Mouse (Mus musculus) midbrain, embryonic 14.5 days (tissue): Measurements from ENCODE around the gene Mafg. TPM values are rescaled to one million over a fixed set of nuclear protein-coding genes. Genes with fewer than 3 reads are reported as not detected.

ENCODE experiments used
- ATAC-seq: fragments of 200-750 bp; cut with Nextera tagmentation; 2 replicates; pipeline ENCODE4 v1.8.0; 2017; ENCODE audit warnings: moderate number of reproducible peaks, moderate library complexity; ENCODE audit not compliant: low FRiP score, low TSS enrichment
- DNase-seq: peaks from one replicate; pipeline ENCODE4 v3.0.0-alpha.2; 2015
- H3K27ac ChIP-seq: fragments of 300-500 bp; sonication (generic); replicated peaks from 2 replicates; pipeline ENCODE4 v1.5.1; 2014; ENCODE audit warnings: mild to moderate bottlenecking, low read depth, low read length, moderate library complexity
- H3K27me3 ChIP-seq: fragments of 300-500 bp; sonication (generic); 2 replicates; pipeline ENCODE4 v1.6.1; 2014; ENCODE audit warnings: low read length, control low read depth, mixed read lengths; ENCODE audit not compliant: control insufficient read depth, insufficient read depth
- H3K36me3 ChIP-seq: fragments of 300-500 bp; sonication (generic); 2 replicates; pipeline ENCODE4 v1.6.1; 2014; ENCODE audit warnings: low read length, control low read depth; ENCODE audit not compliant: control insufficient read depth, insufficient read depth
- H3K4me1 ChIP-seq: fragments of 300-500 bp; sonication (generic); 2 replicates; pipeline ENCODE4 v1.6.1; 2014; ENCODE audit warnings: mild to moderate bottlenecking, antibody characterized with exemption, low read length, control low read depth; ENCODE audit not compliant: control insufficient read depth, insufficient read depth
- H3K4me2 ChIP-seq: fragments of 300-500 bp; sonication (generic); 2 replicates; pipeline ENCODE4 v1.6.1; 2014; ENCODE audit warnings: mild to moderate bottlenecking, low read length, moderate library complexity
- H3K4me3 ChIP-seq: fragments of 300-500 bp; sonication (generic); replicated peaks from 2 replicates; pipeline ENCODE4 v1.5.1; 2014; ENCODE audit warnings: low read depth, low read length
- H3K9ac ChIP-seq: fragments of 300-500 bp; sonication (generic); replicated peaks from 2 replicates; pipeline ENCODE4 v1.6.1; 2014; ENCODE audit warnings: mild to moderate bottlenecking, low read length, moderate library complexity
- H3K9me3 ChIP-seq: fragments of 300-500 bp; sonication (generic); 2 replicates; pipeline ENCODE4 v1.6.1; 2016; ENCODE audit warnings: low read length, control low read depth, mixed read lengths; ENCODE audit not compliant: control insufficient read depth
- WGBS: fragments of 180-500 bp; shearing (Covaris S2); extraction: QIAGEN DNeasy Blood & Tissue Kit; methylation state at CpG from one replicate; pipeline ENCODE4 v1.1.7; 2014; 5-methylcytosine and 5-hydroxymethylcytosine counted together
- microRNA-seq: library from miRNA; unstranded; fragments of <30 nt; microRNA quantifications from one replicate; pipeline ENCODE4, GENCODE M21; 2016
- polyA plus RNA-seq: library from polyadenylated mRNA; unstranded; fragments of >200 nt; fragmentation: Nextera tagmentation; extraction: Ambion mirVana; gene quantifications from 2 replicates; pipeline ENCODE4 v1.2.1, GENCODE M21; 2014

The Mafg gene
- polyA plus RNA-seq, 1 experiment from 2014 or later: 37.4 TPM

GRCm38 (mm10) chr11:120576365-120576981 is 56.9 kb downstream of the Mafg start:
- H3K27me3 ChIP-seq: no peaks in the 10 kb centered on the region
- WGBS: 88% methylated on average over 3 of the region's 3 CpGs
- no peaks in the 10 kb centered on the region for H3K9me3 ChIP-seq
- peaks cover 30% of the 10 kb centered on the region for H3K36me3 ChIP-seq
- ATAC-seq: no peak
- no peak overlapping the region for H3K4me2 ChIP-seq
- H3K4me1 ChIP-seq: peaks cover 20% of the 10 kb centered on the region
- no peak for DNase-seq
- H3K9ac ChIP-seq: no peak overlapping the region
- no peak overlapping the region for H3K27ac ChIP-seq
- H3K4me3 ChIP-seq: no peak overlapping the region

- H3K4me3 ChIP-seq: no peak overlapping the region
- H3K27me3 ChIP-seq: no peaks in the 10 kb centered on the region
- no peak overlapping the region for H3K4me2 ChIP-seq
- H3K9ac ChIP-seq: no peak overlapping the region
- no peak for DNase-seq
- no peaks in the 10 kb centered on the region for H3K9me3 ChIP-seq
- H3K27ac ChIP-seq: no peak overlapping the region
- peaks cover 35% of the 10 kb centered on the region for H3K36me3 ChIP-seq
- H3K4me1 ChIP-seq: peaks cover 25% of the 10 kb centered on the region
- ATAC-seq: no peak
These were observed 57.5 kb downstream of the Mafg start for GRCm38 (mm10) chr11:120575940-120576339.

Small RNAs within 50 kb of the gene (microRNA-seq; reads per million reads assigned to microRNA genes)
- gene Mir6936: 1.3 reads per million

Other genes with a start within 250 kb of the Mafg start
- 32.2 and 41.3 TPM in 2 replicates for gene Nploc4, start 195.9 kb downstream of the Mafg start, polyA plus RNA-seq
- gene Tspan10, start 191.0 kb downstream of the Mafg start, polyA plus RNA-seq: not detected in 2 replicates
- gene Pde6g, start 180.1 kb downstream of the Mafg start, polyA plus RNA-seq: 0.32 TPM in 1 of 2 replicates, not detected in the other
- gene Oxld1, start 175.5 kb downstream of the Mafg start, polyA plus RNA-seq: 11.2 and 12.5 TPM in 2 replicates
- gene Ccdc137, start 175.5 kb downstream of the Mafg start, polyA plus RNA-seq: 17.8 and 19.9 TPM in 2 replicates
- 48.8 and 56.9 TPM in 2 replicates for gene Arl16, start 166.0 kb downstream of the Mafg start, polyA plus RNA-seq
- gene Mrpl12, start 149.0 kb downstream of the Mafg start, polyA plus RNA-seq: 113 and 151 TPM in 2 replicates
- 23.6 and 28.4 TPM in 2 replicates for gene Slc25a10, start 141.8 kb downstream of the Mafg start, polyA plus RNA-seq
- gene Gcgr, start 102.9 kb downstream of the Mafg start, polyA plus RNA-seq: 0.18 and 0.21 TPM in 2 replicates
- gene Mcrip1, start 83.9 kb downstream of the Mafg start, polyA plus RNA-seq: 268 and 318 TPM in 2 replicates
- not detected in 2 replicates for gene Ppp1r27, start 82.5 kb downstream of the Mafg start, polyA plus RNA-seq
- gene P4hb, start 60.3 kb downstream of the Mafg start, polyA plus RNA-seq: 241 and 300 TPM in 2 replicates
- 353 and 438 TPM in 2 replicates for gene Arhgdia, start 52.0 kb downstream of the Mafg start, polyA plus RNA-seq
- 277 and 282 TPM in 2 replicates for gene Alyref, start 35.2 kb downstream of the Mafg start, polyA plus RNA-seq
- 210 and 266 TPM in 2 replicates for gene Anapc11, start 35.2 kb downstream of the Mafg start, polyA plus RNA-seq
- gene Npb, start 25.1 kb downstream of the Mafg start, polyA plus RNA-seq: 0.77 and 0.82 TPM in 2 replicates
- gene Pcyt2, start 15.7 kb downstream of the Mafg start, polyA plus RNA-seq: 148 and 181 TPM in 2 replicates
- 38.4 and 39.5 TPM in 2 replicates for gene Sirt7, start 8.4 kb downstream of the Mafg start, polyA plus RNA-seq
- gene Pycr1, start 10.2 kb upstream of the Mafg start, polyA plus RNA-seq: 17.0 and 18.5 TPM in 2 replicates
- gene Myadml2, start 14.6 kb upstream of the Mafg start, polyA plus RNA-seq: 0.51 and 1.5 TPM in 2 replicates
- gene Notum, start 27.6 kb upstream of the Mafg start, polyA plus RNA-seq: 0.59 and 1.3 TPM in 2 replicates
- gene Aspscr1, start 39.4 kb upstream of the Mafg start, polyA plus RNA-seq: 136 and 141 TPM in 2 replicates
- gene Cenpx, start 80.1 kb upstream of the Mafg start, polyA plus RNA-seq: 99.1 and 105 TPM in 2 replicates
- 50.4 and 72.1 TPM in 2 replicates for gene Lrrc45, start 80.3 kb upstream of the Mafg start, polyA plus RNA-seq
- 113 and 646 TPM in 2 replicates for gene Rac3, start 87.9 kb upstream of the Mafg start, polyA plus RNA-seq
- 6.0 and 8.6 TPM in 2 replicates for gene Dcxr, start 93.7 kb upstream of the Mafg start, polyA plus RNA-seq
- 0.51 TPM in 1 of 2 replicates, not detected in the other for gene Cbr2, start 98.5 kb upstream of the Mafg start, polyA plus RNA-seq
- 2.0 and 2.2 TPM in 2 replicates for gene Hmga1b, start 129.2 kb upstream of the Mafg start, polyA plus RNA-seq
- 83.9 and 102 TPM in 2 replicates for gene Rfng, start 150.6 kb upstream of the Mafg start, polyA plus RNA-seq
- 303 and 316 TPM in 2 replicates for gene Gps1, start 150.7 kb upstream of the Mafg start, polyA plus RNA-seq
- gene Dus1l, start 162.8 kb upstream of the Mafg start, polyA plus RNA-seq: 39.4 and 48.0 TPM in 2 replicates
- gene Fasn, start 190.9 kb upstream of the Mafg start, polyA plus RNA-seq: 120 and 124 TPM in 2 replicates